ENCODE assay signal across 27 mouse cellular contexts in genomic region chr7:76629528-76629927, GRCm38 (mm10).
DNase-seq lines count a peak whose midpoint lies in the region; ATAC-seq and TF ChIP-seq lines count a peak whose summit lies in the region.
"Had no signal": no experiment of that assay in that cellular context is flagged by ENCODE, and none has a peak within 500 bp of the region (broad histone marks: within the 10 kb centered on the region; RNA-seq: fewer than 3 reads in every experiment).

No protein-coding gene starts in this region.

- DNase-seq in ES-CJ7 (ENCODE audit: low read depth, low spot score): peak; percentile 9
- DNase-seq in R1 (ENCODE audit: low read depth, low spot score): peak; percentile 46
- DNase-seq in kidney, adult 8-10 months: peak; percentile 6 to 59
- DNase-seq in kidney, postnatal 10 days: peak; percentile 11
- no peak for DNase-seq in left cerebral cortex, adult 11 months (ENCODE audit: low spot score)
- DNase-seq in layer of hippocampus, adult 2 months (ENCODE audit: low spot score in 2 of 2): no peak
- DNase-seq: adrenal gland, postnatal 25 days; cerebellum, adult 18-20 months; cerebellum, postnatal 10 days; heart, postnatal 14 days; layer of hippocampus, adult 9-11 months; liver, postnatal 0 days; lung, postnatal 36 days; right cerebral cortex, postnatal 4 days; thymus, adult 2 months; thymus, postnatal 36 days had no signal

- no peaks in the 10 kb centered on the region for H3K36me3 ChIP-seq in heart, embryonic 11.5 days (ENCODE audit: control insufficient read depth, insufficient read depth, low read length)
- H3K36me3 ChIP-seq: embryonic facial prominence, embryonic 12.5 days; forebrain, embryonic 10.5 days; forebrain, embryonic 15.5 days; limb, embryonic 13.5 days; liver, embryonic 12.5 days; midbrain, embryonic 12.5 days; neural tube, embryonic 13.5 days had no signal

- no peak for ATAC-seq in heart, embryonic 11.5 days (replicated peaks; ENCODE audit: insufficient number of reproducible peaks, low FRiP score, low TSS enrichment)
- ATAC-seq: CD4-positive, CD25-positive, alpha-beta regulatory T cell, adult 4 months; forebrain, embryonic 15.5 days; hindbrain, embryonic 16.5 days; liver, embryonic 12.5 days; liver, postnatal 0 days had no signal

- no peak overlapping the region for H3K4me3 ChIP-seq in layer of hippocampus, adult 2 months
- no peak overlapping the region for H3K4me3 ChIP-seq in heart, embryonic 11.5 days (ENCODE audit: low read depth, low read length)
- H3K4me3 ChIP-seq: embryonic facial prominence, embryonic 12.5 days; forebrain, embryonic 10.5 days; forebrain, embryonic 15.5 days; limb, embryonic 13.5 days; liver, embryonic 12.5 days; midbrain, embryonic 12.5 days; myocyte; neural tube, embryonic 13.5 days had no signal

- H3K27me3 ChIP-seq in heart, embryonic 11.5 days (ENCODE audit: control insufficient read depth, insufficient read depth, low read length): no peaks in the 10 kb centered on the region
- H3K27me3 ChIP-seq: embryonic facial prominence, embryonic 12.5 days; forebrain, embryonic 15.5 days; limb, embryonic 13.5 days; liver, embryonic 12.5 days; midbrain, embryonic 12.5 days; neural tube, embryonic 13.5 days had no signal

- H3K9ac ChIP-seq in heart, embryonic 11.5 days (ENCODE audit: low read depth, low read length): no peak overlapping the region
- H3K9ac ChIP-seq: embryonic facial prominence, embryonic 12.5 days; forebrain, embryonic 15.5 days; limb, embryonic 13.5 days; liver, embryonic 12.5 days; liver, postnatal 0 days; midbrain, embryonic 12.5 days; neural tube, embryonic 13.5 days had no signal

- H3K4me2 ChIP-seq in heart, embryonic 11.5 days: no peak overlapping the region
- H3K4me2 ChIP-seq: embryonic facial prominence, embryonic 12.5 days; forebrain, embryonic 15.5 days; limb, embryonic 13.5 days; liver, embryonic 12.5 days; midbrain, embryonic 12.5 days; neural tube, embryonic 13.5 days had no signal

- no peaks in the 10 kb centered on the region for H3K9me3 ChIP-seq in heart, embryonic 11.5 days (replicated peaks; ENCODE audit: control insufficient read depth, low read length)
- H3K9me3 ChIP-seq: embryonic facial prominence, embryonic 12.5 days; forebrain, embryonic 10.5 days; forebrain, embryonic 15.5 days; limb, embryonic 13.5 days; liver, embryonic 12.5 days; midbrain, embryonic 12.5 days; neural tube, embryonic 13.5 days had no signal

- TF ChIP-seq CTCF in layer of hippocampus, adult 2 months (conservative IDR thresholded peaks at IDR 0.05): no peak

- no peak overlapping the region for H3K27ac ChIP-seq in layer of hippocampus, adult 2 months
- no peak overlapping the region for H3K27ac ChIP-seq in heart, embryonic 11.5 days (ENCODE audit: low read depth, low read length)
- H3K27ac ChIP-seq: embryonic facial prominence, embryonic 12.5 days; forebrain, embryonic 10.5 days; forebrain, embryonic 15.5 days; limb, embryonic 13.5 days; liver, embryonic 12.5 days; midbrain, embryonic 12.5 days; neural tube, embryonic 13.5 days had no signal

- no peaks in the 10 kb centered on the region for H3K4me1 ChIP-seq in heart, embryonic 11.5 days (ENCODE audit: control insufficient read depth, insufficient read depth, low read length)
- H3K4me1 ChIP-seq: embryonic facial prominence, embryonic 12.5 days; forebrain, embryonic 10.5 days; forebrain, embryonic 15.5 days; limb, embryonic 13.5 days; liver, embryonic 12.5 days; midbrain, embryonic 12.5 days; neural tube, embryonic 13.5 days had no signal

Comparison
In these comparisons a context has a peak if more than half of its experiments do, and no peak if none do; other contexts are left out.
1. DNase-seq: peak in ES-CJ7 (single experiment), R1 (single experiment), kidney, adult 8-10 months (2 of 2) and kidney, postnatal 10 days (single experiment); none in left cerebral cortex, adult 11 months (single experiment) and layer of hippocampus, adult 2 months (0 of 2).